Mouse (Mus musculus) heart, postnatal 0 days (tissue): ENCODE data around the gene Brd7.

Source experiments
- CTCF ChIP-seq: IDR thresholded peaks from 2 replicates; pipeline ENCODE4 v1.5.1; 2016; ENCODE audit warnings: antibody characterized with exemption, control low read depth, low read depth
- EP300 ChIP-seq: IDR thresholded peaks from 2 replicates; pipeline ENCODE4 v1.6.1; 2016; ENCODE audit warnings: antibody characterized with exemption, low read depth

- no peak for TF ChIP-seq CTCF
- 0 out of 2 replicates have a peak, but pooled peaks have one; percentile 60 for TF ChIP-seq EP300
Measured at GRCm38 (mm10) chr8:88380497-88380896, 18.5 kb upstream of the Brd7 start.
